Mouse (Mus musculus) cerebellum, adult 2 months (tissue): ENCODE results near the gene Pik3r3. TPM values are rescaled to one million over a fixed set of nuclear protein-coding genes. Genes with fewer than 3 reads are reported as not detected.

ENCODE experiments used
- DNase-seq, 2 experiments: peaks; one replicate each; pipeline ENCODE4 v3.0.0; 2021
- H3K27ac ChIP-seq: fragments of 200-500 bp; 2 replicates; pipeline ENCODE4 v1.5.1; 2012; ENCODE audit warnings: low read length, control low read depth, inconsistent platforms; ENCODE audit not compliant: insufficient read depth
- H3K27me3 ChIP-seq: fragments of 200-500 bp; 2 replicates; pipeline ENCODE4 v1.6.1; 2012; ENCODE audit warnings: inconsistent platforms, mild to moderate bottlenecking, low read length, moderate library complexity; ENCODE audit not compliant: control insufficient read depth, insufficient read depth
- H3K4me1 ChIP-seq: fragments of 200-500 bp; 2 replicates; pipeline ENCODE4 v1.6.1; 2011; ENCODE audit warnings: low read length; ENCODE audit not compliant: control insufficient read depth, insufficient read depth
- H3K4me3 ChIP-seq: fragments of 200-500 bp; replicated peaks from 2 replicates; pipeline ENCODE3; 2011; ENCODE audit warnings: mild to moderate bottlenecking, low read depth, low read length, control low read depth; ENCODE audit not compliant: insufficient read depth
- CTCF ChIP-seq: fragments of 200-500 bp; IDR thresholded peaks from 2 replicates; pipeline ENCODE4 v1.5.1; 2011; ENCODE audit warnings: low read depth, mild to moderate bottlenecking, control low read depth, low read length, moderate library complexity, borderline replicate concordance; ENCODE audit not compliant: insufficient read depth
- POLR2A ChIP-seq: fragments of 200-500 bp; IDR thresholded peaks from 2 replicates; pipeline ENCODE4 v1.6.1; 2011; ENCODE audit warnings: low read length, control low read depth, borderline replicate concordance; ENCODE audit not compliant: insufficient read depth
- WGBS: fragments of 180-500 bp; shearing (Covaris S2); methylation state at CpG from one replicate; pipeline ENCODE4 v1.1.7; 2018; 5-methylcytosine and 5-hydroxymethylcytosine counted together
- polyA plus RNA-seq: library from polyadenylated mRNA; depleted of rRNA; stranded (reverse); fragments of >200 nt; gene quantifications from 2 replicates; pipeline ENCODE4 v1.2.3, GENCODE M21; 2012; rRNA removed

The Pik3r3 gene
- polyA plus RNA-seq, 1 experiment, result 90.6 TPM

- Histone ChIP-seq H3K27me3 (no peaks in the 10 kb centered on the region), H3K27ac (no peak overlapping the region), H3K4me1 (no peaks in the 10 kb centered on the region), H3K4me3 (no peak overlapping the region)
- WGBS, result 50% methylated on average over 3 of the region's 3 CpGs
- DNase-seq, result no peak
- TF ChIP-seq CTCF (no peak), POLR2A (no peak)
Observed at GRCm38 (mm10) chr4:116352496-116352895, 131.1 kb downstream of the Pik3r3 start.

Other genes starting within 250 kb of the Pik3r3 start
- 61.8 TPM in 2 replicates for gene Faah, start 203.7 kb upstream of the Pik3r3 start, polyA plus RNA-seq
- gene Nsun4, start 167.7 kb upstream of the Pik3r3 start, polyA plus RNA-seq, result 9.9 and 10.5 TPM in 2 replicates
- 830 and 872 TPM in 2 replicates for gene Uqcrh, start 146.5 kb upstream of the Pik3r3 start, polyA plus RNA-seq
- gene Lrrc41, start 146.3 kb upstream of the Pik3r3 start, polyA plus RNA-seq, result 34.6 and 36.6 TPM in 2 replicates
- gene Rad54l, start 97.9 kb upstream of the Pik3r3 start, polyA plus RNA-seq, result 2.6 and 3.2 TPM in 2 replicates
- 71.7 and 76.4 TPM in 2 replicates for gene Pomgnt1, start 97.8 kb upstream of the Pik3r3 start, polyA plus RNA-seq
- gene Lurap1, start 70.3 kb upstream of the Pik3r3 start, polyA plus RNA-seq, result 42.5 and 45.3 TPM in 2 replicates
- gene Tspan1, start 54.0 kb upstream of the Pik3r3 start, polyA plus RNA-seq, result 0.47 and 0.67 TPM in 2 replicates
- gene 1700042G07Rik, start 48.2 kb upstream of the Pik3r3 start, polyA plus RNA-seq, result not detected in 2 replicates
- not detected in 2 replicates for gene Gm49337, start 48.2 kb upstream of the Pik3r3 start, polyA plus RNA-seq
- gene Mast2, start 242.6 kb downstream of the Pik3r3 start, polyA plus RNA-seq, result 79.2 and 82.6 TPM in 2 replicates